Mouse (Mus musculus) B cell, adult 2 months (primary cell): ENCODE data around the gene Bckdha.

Experiments used
- DNase-seq, 2 experiments: peaks; one replicate each; pipeline ENCODE4 v3.0.0; 2022

Gene Bckdha

DNA sequence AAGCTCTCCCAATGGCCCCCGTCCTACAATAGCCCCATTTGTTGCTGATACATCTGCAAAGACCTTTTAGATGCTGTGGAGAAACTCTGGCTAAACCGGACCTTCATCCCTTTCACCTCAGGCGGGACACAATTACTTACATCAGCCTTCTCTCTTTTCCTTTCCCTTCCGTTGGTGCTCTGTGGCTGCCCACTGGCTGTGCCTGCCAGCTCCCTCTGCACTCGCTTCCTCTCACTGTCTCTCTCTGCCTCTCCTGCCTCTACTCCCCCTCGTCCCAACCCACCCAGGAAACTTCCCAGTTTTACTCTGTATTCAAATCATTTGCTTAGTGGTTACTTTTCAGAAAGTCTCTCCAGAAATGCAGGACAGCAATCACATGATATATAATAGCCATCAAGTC is 48.7 kb downstream of the Bckdha start:
- DNase-seq = no peak

DNA sequence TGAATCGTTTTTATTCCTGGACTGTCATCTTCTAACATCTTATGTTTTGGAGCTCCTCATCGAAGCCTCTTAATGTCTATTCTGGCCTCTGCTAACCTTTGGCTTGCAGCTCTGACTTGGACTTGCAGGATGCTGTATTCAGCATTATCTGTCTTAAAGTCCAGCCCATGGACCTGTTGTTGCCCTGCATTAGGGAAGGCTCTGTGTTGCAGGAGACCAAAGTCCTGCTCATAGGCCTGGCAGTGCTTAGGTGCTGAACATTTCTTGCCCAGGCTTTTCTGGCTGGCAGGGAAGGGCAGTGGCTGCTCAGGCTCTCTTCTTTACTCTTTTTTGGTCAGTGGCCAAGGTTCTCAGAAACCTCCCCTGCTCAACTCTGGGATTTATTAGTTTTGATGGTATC is 51.6 kb downstream of the Bckdha start:
- DNase-seq = no peak

DNA sequence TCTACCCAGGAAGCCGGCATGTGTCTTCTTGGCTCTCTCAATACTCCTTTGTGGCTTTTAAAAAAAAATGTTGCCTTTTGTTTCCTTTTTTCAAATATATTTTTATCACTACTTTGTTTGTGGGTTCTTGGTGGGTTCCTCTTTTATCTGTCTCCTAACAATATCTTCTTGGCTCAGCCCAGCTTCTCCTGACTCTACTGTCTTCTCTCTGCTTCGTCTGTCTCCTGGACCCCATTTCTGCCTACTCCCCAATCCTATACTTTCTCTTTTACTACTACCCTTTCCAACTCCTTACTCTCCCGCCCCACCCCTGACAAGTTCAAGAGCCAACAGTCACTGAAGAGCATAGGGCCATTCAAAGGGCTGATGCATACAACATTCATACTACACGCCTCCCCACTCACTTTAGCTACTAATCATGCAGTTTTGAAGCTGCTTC is 52.1 kb downstream of the Bckdha start:
- DNase-seq = peak; percentile 49 to 54

GRCm38 (mm10) chr7:25601346-25601745 is 57.4 kb downstream of the Bckdha start:
- DNase-seq = no peak

GRCm38 (mm10) chr7:25600666-25601065 is 58.1 kb downstream of the Bckdha start:
- no peak for DNase-seq

- peak; percentile 89 to 90 for DNase-seq
Observed at GRCm38 (mm10) chr7:25599663-25600062, 59.1 kb downstream of the Bckdha start.

DNA sequence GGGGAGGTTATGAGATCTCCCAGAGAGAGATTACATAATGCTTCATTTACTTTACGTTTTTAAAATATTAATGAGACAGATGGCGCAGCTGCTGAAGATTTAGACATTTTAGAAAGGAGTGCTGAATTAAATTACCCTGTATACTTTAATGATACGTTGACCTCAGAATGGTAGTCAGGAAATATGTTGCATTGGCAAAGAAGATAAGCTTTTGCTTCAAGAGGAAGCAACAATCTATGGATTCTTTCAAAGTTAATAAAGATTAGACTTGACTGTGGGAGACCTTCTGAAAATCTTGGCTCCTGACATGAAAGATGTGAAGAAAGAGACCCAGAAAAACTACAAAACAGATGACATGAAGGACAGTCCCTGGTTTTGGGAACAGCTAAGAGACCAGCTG is 64.9 kb downstream of the Bckdha start:
- DNase-seq = no peak

GRCm38 (mm10) chr7:25591226-25591625 is 67.6 kb downstream of the Bckdha start:
- no peak for DNase-seq

DNA sequence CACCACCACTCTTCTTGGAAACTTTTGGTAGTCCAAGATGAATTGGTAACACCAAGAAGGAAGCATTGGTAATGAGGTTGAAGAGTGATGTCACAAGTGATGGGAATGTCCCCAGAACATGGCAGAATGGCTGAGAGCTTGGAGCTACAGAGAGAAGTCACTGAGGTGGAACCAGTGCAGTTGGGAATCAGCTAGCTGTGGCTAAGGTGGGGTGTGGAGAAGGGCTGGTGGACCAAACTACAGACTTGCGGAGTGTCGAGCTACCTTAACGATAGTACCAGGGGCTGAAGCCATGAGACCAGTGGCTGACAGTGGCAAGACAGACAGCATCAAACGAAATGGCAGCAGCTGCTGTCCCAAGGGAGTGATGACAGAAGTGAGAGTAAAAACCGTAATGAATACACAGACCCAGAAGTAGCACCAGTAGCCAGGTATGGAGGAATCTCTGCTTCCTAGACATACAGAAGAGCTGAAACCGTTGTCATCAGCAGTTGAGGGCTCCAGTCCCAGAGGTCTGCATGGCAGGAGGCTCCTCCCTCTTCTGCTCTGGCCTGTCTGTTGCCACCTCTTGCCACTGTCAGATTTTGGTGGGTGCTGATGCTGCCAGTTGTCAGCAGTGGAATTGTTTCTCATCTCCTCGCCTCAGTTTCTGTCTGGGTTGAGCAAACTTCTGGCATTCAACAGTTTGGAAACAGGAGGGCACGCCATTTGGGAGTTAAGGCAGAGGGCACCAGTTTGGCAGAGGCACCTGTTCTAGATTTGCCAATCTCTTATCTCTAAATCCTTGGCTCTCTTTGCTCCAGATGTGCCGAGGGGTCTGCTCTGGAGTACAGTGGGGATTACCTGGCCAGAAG is 73.2 kb downstream of the Bckdha start:
- DNase-seq = peak; percentile 56 to 58

GRCm38 (mm10) chr7:25584651-25585050 is 74.1 kb downstream of the Bckdha start:
- no peak for DNase-seq

DNA sequence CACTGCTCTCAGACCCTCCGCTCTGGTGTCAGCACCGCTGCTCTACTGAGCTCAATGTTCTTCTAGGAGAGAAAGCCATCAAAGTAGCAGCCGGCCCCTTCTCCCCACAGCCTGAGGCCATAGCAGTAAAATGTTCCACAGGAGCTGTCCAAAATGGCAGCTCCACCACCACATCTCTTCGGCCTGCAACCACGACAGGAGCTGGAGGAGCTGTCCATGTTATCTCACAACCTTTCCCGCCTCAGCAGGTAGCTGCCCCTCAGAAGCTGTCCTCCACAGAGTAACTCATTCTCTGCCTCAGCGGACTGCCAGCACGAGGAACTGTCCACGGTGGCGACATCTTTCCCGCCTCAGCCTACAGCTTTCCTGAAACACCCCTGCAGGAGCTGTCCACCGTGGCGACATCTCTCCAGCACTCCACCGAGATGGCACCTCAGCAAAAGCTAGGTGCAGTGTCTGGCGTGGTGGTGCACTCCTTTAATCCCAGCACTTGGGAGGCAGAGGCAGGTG is 76.4 kb downstream of the Bckdha start:
- no peak for DNase-seq
